Mouse (Mus musculus) cerebellum, adult 8-10 months (tissue): ENCODE measurements around the gene Slc13a5.

Source experiments
- DNase-seq: peaks from one replicate; pipeline ENCODE4 v3.0.0; 2022

Slc13a5 gene

GRCm38 (mm10) chr11:72266960-72267560, at the start of gene Slc13a5:
Gene Slc13a5, minus strand, starts transcription at chr11:72267222.
- no peak for DNase-seq

DNA sequence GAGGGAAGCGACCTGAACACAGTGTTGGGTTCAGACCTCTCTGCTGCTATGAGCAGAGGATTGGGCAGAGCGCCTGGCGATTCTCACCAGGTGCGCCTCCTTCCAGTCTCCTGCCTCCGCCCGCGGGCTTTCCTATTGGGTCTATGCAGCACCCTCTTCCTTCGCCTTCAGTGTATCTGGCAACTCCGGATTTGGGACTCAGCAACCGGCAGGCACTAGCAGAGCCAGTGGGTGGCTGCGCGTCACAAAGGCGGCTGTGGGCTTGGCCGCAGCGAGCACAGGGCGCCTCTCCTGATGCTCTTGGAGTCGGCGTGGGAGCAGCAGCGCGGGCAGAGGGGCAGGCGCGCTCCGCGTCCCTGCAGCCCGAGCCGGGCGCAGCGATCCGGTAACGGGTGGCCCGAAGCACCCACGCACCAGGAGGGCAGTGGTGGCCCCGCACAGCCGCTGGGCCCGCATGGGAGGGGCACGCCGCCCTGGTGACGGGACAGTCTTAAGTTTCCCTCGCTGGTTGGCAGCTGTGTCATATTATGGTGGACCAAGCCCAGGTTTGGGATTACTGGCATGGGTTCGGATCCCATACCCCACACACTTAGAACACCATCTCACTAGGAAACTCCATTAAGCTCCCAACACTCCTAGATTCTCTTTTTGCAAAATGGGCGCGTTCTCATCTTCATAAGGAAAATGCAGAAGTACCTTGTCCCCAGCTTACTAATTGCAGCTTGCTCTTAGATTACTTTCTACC, 47.3 kb upstream of the Slc13a5 start, which contains the start of gene Fbxo39:
TSS of gene Fbxo39 (plus strand) at position 294 of the 745 bp plus-strand sequence.
- no peak for DNase-seq

- no peak for DNase-seq
Observed at GRCm38 (mm10) chr11:72311355-72312001, 44.5 kb upstream of the Slc13a5 start.

DNA sequence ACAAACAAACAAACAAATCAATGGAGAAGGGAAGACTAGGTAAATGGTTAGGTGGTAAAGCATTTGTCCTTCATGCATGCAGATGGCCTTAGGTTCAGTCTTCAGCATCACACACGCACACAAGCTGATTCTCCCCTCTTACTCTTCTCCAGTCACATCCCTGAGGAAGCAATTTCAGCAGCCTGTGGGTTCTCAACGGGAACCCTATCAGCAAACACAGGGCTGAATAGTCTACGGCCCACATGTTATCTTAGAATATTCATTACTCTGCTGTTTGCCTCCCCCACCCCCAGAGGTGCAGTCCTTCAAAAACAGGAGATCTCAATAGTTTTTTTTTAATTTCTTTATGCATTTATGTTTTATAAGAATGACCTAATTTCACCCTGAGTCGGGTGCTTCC, 43.5 kb upstream of the Slc13a5 start:
- no peak for DNase-seq

DNA sequence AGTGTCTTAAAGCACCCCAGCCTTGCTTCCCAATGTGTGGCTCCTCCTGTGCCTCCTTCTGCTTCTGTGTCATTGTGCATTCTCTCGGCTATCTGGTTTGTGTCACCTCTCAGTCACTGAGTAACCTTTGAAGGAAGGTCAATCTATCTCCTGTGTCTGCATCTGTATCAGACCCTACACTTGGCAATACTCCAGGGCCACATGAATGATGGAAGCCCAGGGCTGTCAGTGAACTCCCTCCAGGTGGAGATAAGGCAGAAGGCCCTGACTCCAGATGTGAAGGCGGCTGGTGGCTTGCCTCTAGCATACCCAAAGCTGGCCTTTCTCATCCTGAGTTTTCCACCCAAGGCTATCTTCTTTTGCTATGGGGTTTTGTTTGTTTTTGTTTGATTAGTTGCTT, 42.0 kb upstream of the Slc13a5 start:
- DNase-seq: no peak

- DNase-seq: no peak
Observed at GRCm38 (mm10) chr11:72307461-72307860, 40.4 kb upstream of the Slc13a5 start.

DNA sequence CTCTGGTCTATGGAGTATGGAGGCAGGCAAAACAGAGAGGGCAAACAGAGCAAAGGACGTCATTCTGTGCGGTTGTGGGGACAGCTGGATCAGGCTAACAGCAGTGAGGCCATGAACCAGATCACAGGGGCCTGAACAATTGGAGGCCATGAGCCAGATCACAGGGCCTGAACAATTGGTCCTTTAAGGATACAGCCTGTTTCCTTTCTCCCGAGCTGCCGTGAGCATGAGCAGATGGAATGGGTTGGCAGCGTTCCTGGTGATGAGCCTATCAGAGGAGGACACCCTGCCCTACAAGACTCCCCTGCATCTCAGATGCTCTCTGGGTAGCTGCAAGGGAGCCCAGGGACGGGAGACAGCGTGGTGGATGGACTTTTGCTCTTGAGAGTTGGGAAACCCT, 35.2 kb upstream of the Slc13a5 start:
- peak; percentile 45 for DNase-seq

GRCm38 (mm10) chr11:72301334-72301733, 34.3 kb upstream of the Slc13a5 start, which contains the start of gene Xaf1:
Gene Xaf1, plus strand, starts transcription at chr11:72301629.
- DNase-seq: no peak

DNA sequence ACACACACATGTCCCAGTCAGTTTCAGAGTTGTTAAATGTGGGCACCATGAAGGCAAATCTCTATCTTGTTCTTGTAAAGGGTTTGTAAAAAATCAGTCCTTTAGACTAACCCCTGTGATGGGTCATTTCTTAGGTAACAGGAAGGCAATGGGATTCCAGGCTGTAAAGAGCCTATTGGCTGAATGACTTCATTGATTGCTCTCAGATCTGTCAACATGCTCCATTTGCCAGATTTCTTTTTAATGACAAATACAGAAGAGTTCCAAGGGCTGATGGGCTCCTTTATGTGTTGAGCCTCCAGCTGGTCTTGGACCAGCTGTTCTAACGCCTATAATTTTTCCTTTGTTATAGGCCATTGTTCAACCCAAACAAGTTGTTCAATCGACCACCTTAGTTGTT, 26.1 kb upstream of the Slc13a5 start:
- no peak for DNase-seq

GRCm38 (mm10) chr11:72287543-72287942, 20.5 kb upstream of the Slc13a5 start:
- DNase-seq: no peak

GRCm38 (mm10) chr11:72287126-72287525, 20.1 kb upstream of the Slc13a5 start:
- no peak for DNase-seq

GRCm38 (mm10) chr11:72286651-72287050, 19.6 kb upstream of the Slc13a5 start:
- DNase-seq: no peak

- no peak for DNase-seq
Observed at GRCm38 (mm10) chr11:72285971-72286480, 19.0 kb upstream of the Slc13a5 start.

DNA sequence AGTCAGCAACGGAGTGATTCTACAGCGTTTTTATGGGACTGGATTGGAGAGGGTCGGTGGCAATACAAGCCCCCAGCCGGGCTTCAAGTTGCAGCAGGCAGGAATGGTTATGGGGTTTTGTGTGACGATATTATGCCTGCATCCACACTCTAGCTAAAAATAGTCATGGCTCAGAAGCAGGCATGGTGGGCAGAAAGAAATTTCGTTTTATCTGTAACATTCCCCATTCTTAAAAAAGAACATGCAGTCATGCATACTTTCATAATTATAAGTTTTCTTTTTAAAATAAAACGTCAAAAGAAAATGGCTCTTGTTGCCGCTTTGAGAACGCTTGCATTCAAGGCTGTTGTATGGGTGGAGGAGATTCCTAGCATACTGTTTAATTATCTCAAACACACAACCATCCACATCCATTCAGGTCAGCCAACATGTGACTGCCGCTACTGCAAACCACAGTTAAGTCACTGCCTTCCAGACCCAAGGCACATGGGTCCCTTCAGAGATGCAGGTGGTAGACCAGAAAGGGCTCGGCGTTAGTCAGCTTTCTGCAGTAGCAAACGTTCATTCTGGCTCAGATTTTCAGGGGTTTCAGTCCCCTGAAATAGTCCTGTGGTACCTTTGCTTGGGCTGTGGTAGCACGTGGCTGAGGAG, 17.6 kb upstream of the Slc13a5 start:
- DNase-seq: no peak

- no peak for DNase-seq
Observed at GRCm38 (mm10) chr11:72283486-72284224, 16.6 kb upstream of the Slc13a5 start.

- DNase-seq: no peak
Observed at GRCm38 (mm10) chr11:72281852-72282400, 14.9 kb upstream of the Slc13a5 start.

DNA sequence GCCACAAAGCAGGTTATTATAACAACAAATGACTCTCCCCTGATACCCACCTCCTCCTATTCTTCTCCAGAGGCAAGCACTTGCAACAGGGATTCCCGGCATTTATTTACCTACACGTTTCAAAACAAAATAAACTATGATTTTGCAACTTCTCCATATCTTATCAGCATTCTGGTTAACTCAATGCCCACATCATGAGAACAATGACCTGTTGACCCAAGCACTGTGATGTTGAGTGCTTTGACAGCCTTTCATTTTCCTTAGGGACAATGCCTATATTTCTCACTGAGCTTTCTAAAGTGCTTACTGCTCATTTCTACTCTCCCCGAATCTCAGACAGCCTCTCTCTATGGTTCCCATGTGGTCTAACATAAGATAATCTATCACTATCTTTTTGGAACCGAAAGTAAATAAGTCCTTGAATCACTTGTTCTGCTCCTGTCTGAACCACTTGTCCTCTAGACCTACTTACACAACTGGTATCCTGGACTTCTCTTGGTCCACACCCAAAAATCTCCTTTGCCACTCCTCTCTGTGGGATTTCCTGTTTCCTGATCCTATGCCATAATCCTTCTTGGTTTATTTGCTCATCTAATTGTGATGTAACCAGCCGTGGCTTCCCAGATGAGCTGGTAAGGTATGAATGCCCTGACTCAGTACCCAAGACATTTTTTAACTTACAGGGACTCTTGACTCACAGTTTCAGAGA, 14.3 kb upstream of the Slc13a5 start:
- DNase-seq: no peak

- DNase-seq: no peak
Observed at GRCm38 (mm10) chr11:72273341-72273740, 6.3 kb upstream of the Slc13a5 start.

DNA sequence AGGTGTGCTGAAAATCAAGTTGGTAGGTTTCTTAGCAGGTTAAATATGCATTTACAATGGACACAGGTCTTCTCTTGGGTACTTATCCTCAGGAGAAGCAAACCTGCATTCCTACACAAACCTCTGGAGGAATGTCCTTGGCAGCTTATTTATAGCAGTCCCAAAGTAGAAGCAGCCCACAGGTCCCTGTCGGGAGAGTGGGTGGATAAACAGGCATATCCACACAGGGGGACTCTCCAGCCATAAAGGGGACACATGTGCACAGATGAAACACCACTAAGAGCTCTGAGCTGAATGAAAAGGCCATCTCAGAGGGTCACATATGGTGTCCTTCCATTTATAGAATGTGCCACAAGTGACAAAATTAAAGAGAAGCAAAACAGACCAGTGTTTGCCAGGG, 4.7 kb upstream of the Slc13a5 start:
- DNase-seq: no peak

DNA sequence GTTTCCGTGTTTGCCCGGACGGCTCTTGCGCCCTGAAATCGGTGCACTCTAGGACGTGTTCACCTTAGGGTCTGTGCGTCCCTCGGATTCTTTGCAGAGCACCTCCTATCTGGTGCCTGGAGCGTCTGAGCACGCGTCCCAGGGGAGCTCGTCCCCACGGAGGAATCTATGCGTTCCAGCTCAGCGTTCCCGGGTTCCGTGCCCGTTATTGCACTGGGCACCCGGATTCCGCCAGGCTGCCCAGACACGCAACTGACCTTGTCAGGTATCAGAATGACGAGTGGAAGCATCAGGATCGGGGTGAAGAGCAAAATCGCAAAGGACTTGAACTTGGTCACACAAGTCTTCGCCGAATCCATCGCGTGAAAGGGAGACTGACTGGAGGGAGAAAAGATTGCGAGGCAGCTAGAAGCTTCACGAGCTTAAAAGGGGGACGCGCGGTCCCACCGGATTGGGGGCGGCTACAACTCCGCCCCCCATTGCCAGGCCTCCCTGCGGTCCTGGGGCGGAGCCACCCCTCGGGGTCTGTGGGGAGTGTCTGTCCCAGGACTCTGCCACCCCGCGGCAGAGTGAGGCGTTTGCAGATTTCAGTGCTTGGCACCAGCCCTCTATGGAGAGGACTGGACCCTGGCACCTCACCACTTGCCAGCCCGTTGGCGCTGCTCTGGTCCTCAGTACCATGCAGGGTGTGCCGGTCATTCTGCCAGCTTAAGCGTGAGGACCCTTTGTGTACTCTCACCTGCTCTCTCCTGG, 639 bp downstream of the Slc13a5 start:
- DNase-seq: peak; percentile 7

GRCm38 (mm10) chr11:72265483-72265882, 1.5 kb downstream of the Slc13a5 start:
- no peak for DNase-seq
